Mouse (Mus musculus) neural tube, embryonic 15.5 days (tissue): ENCODE measurements around the gene Ahdc1. TPM values are rescaled to one million over a fixed set of nuclear protein-coding genes. Genes with fewer than 3 reads are reported as not detected.
A peak's percentile ranks its signal among the peaks of the same experiment; 100 is the strongest.

ENCODE experiments used
- ATAC-seq: fragments of 200-750 bp; cut with Nextera tagmentation; 2 replicates; pipeline ENCODE4 v1.8.0; 2017; ENCODE audit warnings: mild to moderate bottlenecking, moderate TSS enrichment, moderate library complexity; ENCODE audit not compliant: low FRiP score
- H3K27ac ChIP-seq: fragments of 300-500 bp; sonication (generic); replicated peaks from 2 replicates; pipeline ENCODE4 v1.5.1; 2015; ENCODE audit warnings: mild to moderate bottlenecking, inconsistent platforms
- H3K27me3 ChIP-seq: fragments of 300-500 bp; sonication (generic); replicated peaks from 2 replicates; pipeline ENCODE4 v1.6.1; 2015; ENCODE audit warnings: inconsistent platforms
- H3K36me3 ChIP-seq: fragments of 300-500 bp; sonication (generic); 2 replicates; pipeline ENCODE4 v1.6.1; 2015; ENCODE audit warnings: inconsistent platforms
- H3K4me1 ChIP-seq: fragments of 300-500 bp; sonication (generic); 2 replicates; pipeline ENCODE4 v1.6.1; 2015; ENCODE audit warnings: inconsistent platforms
- H3K4me2 ChIP-seq: fragments of 300-500 bp; sonication (generic); 2 replicates; pipeline ENCODE4 v1.6.1; 2015; ENCODE audit warnings: inconsistent platforms, mild to moderate bottlenecking, moderate library complexity
- H3K4me3 ChIP-seq: fragments of 300-500 bp; sonication (generic); replicated peaks from 2 replicates; pipeline ENCODE4 v1.5.1; 2015; ENCODE audit warnings: mild to moderate bottlenecking, inconsistent platforms
- H3K9ac ChIP-seq: fragments of 300-500 bp; sonication (generic); replicated peaks from 2 replicates; pipeline ENCODE4 v1.6.1; 2015; ENCODE audit warnings: mild to moderate bottlenecking, inconsistent platforms
- H3K9me3 ChIP-seq: fragments of 300-500 bp; sonication (generic); replicated peaks from 2 replicates; pipeline ENCODE4 v1.6.1; 2016; ENCODE audit warnings: inconsistent platforms
- WGBS: fragments of 180-500 bp; shearing (Covaris S2); methylation state at CpG from one replicate; pipeline ENCODE4 v1.1.7; 2015; ENCODE audit warnings: mixed read lengths; 5-methylcytosine and 5-hydroxymethylcytosine counted together
- polyA plus RNA-seq: library from polyadenylated mRNA; unstranded; fragments of >200 nt; fragmentation: Nextera tagmentation; extraction: Ambion mirVana; gene quantifications from 2 replicates; pipeline ENCODE4 v1.2.1, GENCODE M21; 2015

Ahdc1 gene
- polyA plus RNA-seq, 1 experiment from 2014 or later, result 11.0 TPM

DNA sequence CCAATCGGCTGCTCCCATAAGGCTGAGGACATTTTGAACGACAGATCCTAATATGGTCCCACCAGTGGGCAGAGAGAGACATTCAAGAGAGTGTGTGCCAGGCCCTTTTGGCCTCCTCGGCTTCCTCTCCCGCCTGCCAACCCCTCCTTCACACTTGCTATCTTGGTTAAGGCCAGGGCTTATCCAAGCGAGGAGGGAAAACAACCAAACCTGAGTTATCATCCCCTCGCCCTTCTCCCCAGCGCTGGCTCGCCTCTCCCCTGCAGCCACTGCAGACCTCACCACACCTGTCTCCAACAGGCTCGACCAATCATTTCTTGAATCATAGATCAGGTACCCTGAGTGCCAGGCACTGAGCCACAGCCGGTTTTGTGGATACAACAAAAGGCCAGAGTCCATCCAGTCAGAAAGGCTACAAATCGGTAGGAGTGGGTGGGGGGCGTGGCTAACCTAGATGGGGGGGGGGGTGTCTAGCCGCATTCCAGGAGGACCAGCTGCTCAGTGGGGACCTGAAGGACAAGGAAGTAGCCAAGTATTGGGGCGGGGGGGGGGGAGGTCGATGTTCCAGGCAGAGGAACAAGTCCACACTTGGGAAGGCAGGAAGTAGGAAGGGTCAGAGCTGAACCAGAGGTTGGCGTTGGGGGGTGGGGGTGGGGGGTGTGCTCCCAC, 92.6 kb downstream of the Ahdc1 start:
- no peak overlapping the region for H3K9ac ChIP-seq
- ATAC-seq, result no peak
- H3K9me3 ChIP-seq, result no peaks in the 10 kb centered on the region
- no peak overlapping the region for H3K27ac ChIP-seq
- 31% methylated on average over 15 of the region's 16 CpGs for WGBS
- peaks cover 24% of the 10 kb centered on the region for H3K4me1 ChIP-seq
- peak overlapping the region; percentile 11 for H3K4me2 ChIP-seq
- no peaks in the 10 kb centered on the region for H3K27me3 ChIP-seq
- no peaks in the 10 kb centered on the region for H3K36me3 ChIP-seq
- H3K4me3 ChIP-seq, result no peak overlapping the region

DNA sequence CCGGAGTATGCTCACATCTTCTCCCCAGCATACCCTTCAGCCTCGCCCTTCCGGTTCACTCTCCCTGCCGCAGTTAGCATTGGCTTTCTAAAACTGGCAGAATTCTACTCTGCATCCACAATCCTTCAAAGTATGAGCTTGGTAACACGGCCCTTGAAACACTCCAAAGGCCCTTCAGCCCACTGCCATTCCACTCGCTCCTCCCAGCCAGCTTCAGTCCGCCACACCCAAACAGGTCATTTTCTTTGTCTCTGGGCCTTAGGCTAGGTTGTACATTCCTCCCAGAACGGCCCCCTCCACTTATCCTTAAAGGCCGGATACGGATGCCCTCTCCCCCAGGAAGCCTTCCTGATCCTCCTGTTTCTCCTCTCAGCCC, 93.1 kb downstream of the Ahdc1 start:
- Histone ChIP-seq H3K4me3 (no peak overlapping the region), H3K4me2 (peak overlapping the region; percentile 11), H3K27me3 (no peaks in the 10 kb centered on the region), H3K36me3 (no peaks in the 10 kb centered on the region), H3K27ac (no peak overlapping the region), H3K4me1 (peaks cover 24% of the 10 kb centered on the region), H3K9me3 (no peaks in the 10 kb centered on the region), H3K9ac (no peak overlapping the region)
- 30% methylated on average over 10 of the region's 10 CpGs for WGBS
- ATAC-seq, result no peak

DNA sequence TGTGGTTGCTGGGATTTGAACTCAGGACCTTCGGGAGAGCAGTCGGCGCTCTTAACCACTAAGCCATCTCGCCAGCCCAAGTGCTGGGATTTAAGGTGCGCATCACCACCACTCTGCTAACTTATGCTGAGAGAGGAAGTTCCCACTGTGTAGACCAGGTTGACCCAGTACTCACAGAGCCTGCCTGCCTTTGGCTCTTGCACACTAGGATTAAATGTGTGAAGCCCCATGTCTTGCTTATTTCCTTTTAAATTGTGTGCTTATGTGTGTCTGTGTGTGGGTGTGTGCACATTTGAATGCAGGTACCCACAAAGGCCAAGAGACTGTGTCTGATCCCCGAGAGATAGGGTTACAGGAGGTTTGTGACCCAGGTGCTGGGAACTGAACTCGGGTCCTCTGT, 95.6 kb downstream of the Ahdc1 start:
- ATAC-seq, result no peak
- Histone ChIP-seq H3K36me3 (no peaks in the 10 kb centered on the region), H3K27ac (no peak overlapping the region), H3K4me3 (no peak overlapping the region), H3K9ac (no peak overlapping the region), H3K9me3 (no peaks in the 10 kb centered on the region), H3K27me3 (no peaks in the 10 kb centered on the region), H3K4me2 (no peak overlapping the region), H3K4me1 (peaks cover 22% of the 10 kb centered on the region)
- WGBS, result 94% methylated on average over 7 of the region's 7 CpGs

DNA sequence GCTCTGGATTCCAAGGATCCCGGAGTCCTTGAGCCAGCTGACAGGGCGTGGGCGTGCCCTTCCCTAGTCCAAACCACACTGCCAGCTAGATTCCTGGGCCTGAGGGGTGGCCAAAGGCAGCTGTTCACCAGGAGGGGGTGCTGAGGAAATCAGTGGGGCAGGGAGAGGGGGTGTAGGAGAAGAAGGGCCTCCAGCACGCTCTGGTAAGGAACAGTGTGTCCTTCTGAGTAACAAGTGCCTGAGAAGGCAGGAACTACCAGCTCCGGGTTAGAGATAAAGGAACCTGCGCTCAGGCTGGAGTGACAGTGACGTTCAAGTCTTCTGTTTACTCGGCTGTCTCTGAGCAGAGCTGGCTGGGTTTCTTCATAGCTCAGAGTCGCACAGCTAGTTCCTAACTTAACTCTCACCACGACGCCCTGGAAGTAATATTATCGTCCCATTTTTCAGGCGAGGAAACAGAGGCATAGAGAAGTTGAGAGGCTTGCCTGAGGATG, 96.8 kb downstream of the Ahdc1 start:
- Histone ChIP-seq H3K36me3 (no peaks in the 10 kb centered on the region), H3K27me3 (no peaks in the 10 kb centered on the region), H3K4me3 (no peak overlapping the region), H3K4me2 (no peak overlapping the region), H3K27ac (peak overlapping the region; percentile 45), H3K9me3 (no peaks in the 10 kb centered on the region), H3K4me1 (peaks cover 19% of the 10 kb centered on the region), H3K9ac (no peak overlapping the region)
- 68% methylated on average over 13 of the region's 13 CpGs for WGBS
- ATAC-seq, result no peak

DNA sequence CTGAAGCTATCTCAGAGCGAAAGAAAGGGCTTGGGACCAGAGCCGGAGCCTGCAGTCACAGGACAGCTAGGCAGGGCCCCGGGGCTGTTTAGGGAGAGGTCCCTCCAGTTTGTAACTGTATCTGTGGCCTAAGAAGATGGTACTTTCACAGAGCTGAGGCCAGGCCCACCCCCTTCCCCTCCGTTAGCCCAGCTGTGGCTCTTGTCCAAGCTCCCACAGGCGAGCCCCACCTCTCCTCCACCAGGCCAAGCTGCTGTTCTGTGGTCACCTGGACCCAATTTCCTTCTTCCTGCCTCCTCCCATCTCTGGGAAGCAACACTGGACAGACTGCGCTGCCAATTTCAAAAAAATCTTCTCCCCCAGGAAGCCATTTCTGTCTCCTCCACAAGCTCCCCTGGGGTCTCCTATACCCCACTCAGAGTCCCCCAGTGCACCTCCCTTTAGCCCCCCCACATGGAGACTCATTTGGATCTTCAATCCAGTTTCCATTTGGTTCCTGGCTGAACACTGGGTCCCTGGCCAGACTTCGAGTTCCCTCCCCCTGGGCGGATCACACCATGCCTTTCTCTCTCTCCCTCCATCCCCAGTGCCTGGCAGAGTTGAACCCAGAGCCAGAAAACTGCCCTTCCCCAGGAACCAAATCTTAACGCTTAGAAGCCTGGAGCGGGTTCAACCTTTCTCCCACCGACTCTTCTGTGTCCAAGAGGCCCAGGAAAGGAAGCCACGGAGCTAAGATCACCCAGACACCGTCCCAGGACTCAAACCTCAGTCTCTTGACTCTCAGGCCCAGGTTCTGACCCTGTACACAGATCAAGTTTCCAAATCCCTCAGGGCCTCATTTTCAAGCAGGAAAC, 97.6 kb downstream of the Ahdc1 start:
- ATAC-seq, result no peak
- no peak overlapping the region for H3K4me2 ChIP-seq
- H3K9ac ChIP-seq, result no peak overlapping the region
- peaks cover 11% of the 10 kb centered on the region for H3K4me1 ChIP-seq
- H3K27ac ChIP-seq, result peak overlapping the region; percentile 45
- H3K4me3 ChIP-seq, result no peak overlapping the region
- no peaks in the 10 kb centered on the region for H3K27me3 ChIP-seq
- no peaks in the 10 kb centered on the region for H3K9me3 ChIP-seq
- no peaks in the 10 kb centered on the region for H3K36me3 ChIP-seq
- WGBS, result 74% methylated on average over 13 of the region's 13 CpGs

DNA sequence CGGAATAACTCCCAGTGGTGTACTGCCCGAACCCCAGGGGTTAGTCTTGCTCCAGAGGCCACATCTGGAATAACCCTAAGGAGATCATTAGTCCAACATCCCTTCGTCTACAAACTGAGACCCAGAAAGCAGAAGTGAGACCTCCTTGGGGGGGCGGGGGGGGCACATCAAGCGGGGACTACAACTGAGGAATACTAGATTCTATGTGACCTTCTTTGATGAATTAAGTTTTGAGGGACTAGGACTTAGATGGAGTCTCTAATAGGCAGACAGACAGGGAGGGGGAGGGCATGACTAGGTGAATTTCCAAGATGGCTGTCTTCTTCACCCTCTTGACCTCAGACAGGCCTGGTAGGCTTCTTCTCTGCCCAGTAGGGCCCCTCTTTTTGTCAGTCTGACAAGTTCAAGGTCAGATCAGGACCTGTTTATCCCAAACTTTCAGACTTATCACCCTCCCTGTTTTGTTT, 98.3 kb downstream of the Ahdc1 start:
- 76% methylated on average over 5 of the region's 5 CpGs for WGBS
- Histone ChIP-seq H3K9me3 (no peaks in the 10 kb centered on the region), H3K4me1 (peaks cover 6% of the 10 kb centered on the region; the same call in 1 of the 2 replicates), H3K27me3 (no peaks in the 10 kb centered on the region), H3K27ac (no peak overlapping the region), H3K4me3 (no peak overlapping the region), H3K4me2 (no peak overlapping the region), H3K36me3 (no peaks in the 10 kb centered on the region), H3K9ac (no peak overlapping the region)
- ATAC-seq, result no peak

DNA sequence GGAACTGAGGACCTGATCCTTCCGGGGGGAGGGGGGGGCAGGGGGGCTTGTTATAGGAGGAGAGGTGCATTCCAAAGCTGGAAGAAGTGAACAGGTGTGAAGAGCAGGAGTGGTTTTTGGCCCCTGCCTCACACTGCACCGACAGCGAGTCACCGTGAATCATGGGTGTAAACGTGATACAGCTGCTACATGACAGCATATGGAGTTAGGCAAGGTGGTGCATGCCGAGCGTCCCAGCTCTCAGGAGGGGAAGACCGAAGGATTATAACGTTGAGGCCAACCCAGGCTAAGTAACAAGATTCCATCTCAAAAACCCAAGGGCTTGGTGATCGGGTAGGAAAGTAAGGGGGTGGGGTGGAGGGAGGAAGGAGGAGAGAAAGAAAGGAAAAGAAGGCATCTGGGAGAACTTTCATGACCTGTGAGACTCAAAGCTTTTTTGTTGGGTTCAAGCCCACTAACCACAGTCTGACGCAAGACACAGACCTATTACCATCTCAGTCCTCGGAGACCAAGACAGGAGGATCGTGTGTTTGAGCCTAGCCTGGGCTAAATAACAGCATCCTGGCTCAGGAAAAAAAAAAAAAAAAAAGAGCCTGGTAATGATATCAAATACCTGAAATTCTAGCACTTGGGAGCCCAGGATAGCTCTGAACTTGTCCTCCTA, 101.2 kb downstream of the Ahdc1 start:
- WGBS, result 67% methylated on average over 13 of the region's 13 CpGs
- no peak overlapping the region for H3K9ac ChIP-seq
- H3K27me3 ChIP-seq, result no peaks in the 10 kb centered on the region

DNA sequence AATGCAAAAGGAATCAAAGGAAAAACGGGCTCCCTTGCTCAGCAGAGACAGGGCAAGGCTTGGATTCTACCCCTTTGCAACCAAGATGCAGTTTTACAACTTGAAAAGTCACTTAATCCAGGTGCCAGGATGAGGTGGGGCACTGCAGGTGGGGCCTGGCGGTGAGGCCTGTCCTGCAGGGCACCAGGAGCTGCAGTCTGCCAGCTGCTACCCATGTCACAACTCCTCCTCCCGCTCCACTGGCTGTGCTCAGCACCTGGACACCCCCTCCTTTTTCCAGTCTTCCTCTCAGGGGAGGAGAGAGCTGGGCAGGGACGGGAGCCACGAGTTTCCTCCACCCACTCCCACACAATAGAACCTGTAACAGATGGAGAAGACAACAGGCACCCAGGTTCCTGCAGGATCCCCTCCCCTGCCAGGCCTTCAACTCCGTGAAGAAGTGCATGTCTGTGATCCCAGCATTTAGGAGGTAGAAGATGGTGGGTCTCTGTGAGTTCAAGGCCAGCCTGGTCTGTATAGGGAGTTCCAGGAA, 102.4 kb downstream of the Ahdc1 start:
- H3K9ac ChIP-seq, result no peak overlapping the region
- no peak for ATAC-seq
- WGBS, result 54% methylated on average over 6 of the region's 6 CpGs
- H3K4me2 ChIP-seq, result no peak overlapping the region
- H3K27me3 ChIP-seq, result no peaks in the 10 kb centered on the region
- H3K9me3 ChIP-seq, result no peaks in the 10 kb centered on the region
- H3K4me1 ChIP-seq, result peaks cover 16% of the 10 kb centered on the region
- H3K36me3 ChIP-seq, result no peaks in the 10 kb centered on the region
- H3K27ac ChIP-seq, result no peak overlapping the region
- H3K4me3 ChIP-seq, result no peak overlapping the region

More for the DNA sequence above, 101.2 kb downstream of the Ahdc1 start:
- no peak for ATAC-seq
- no peak overlapping the region for H3K4me3 ChIP-seq
- no peaks in the 10 kb centered on the region for H3K36me3 ChIP-seq
- no peak overlapping the region for H3K4me2 ChIP-seq
- H3K9me3 ChIP-seq, result no peaks in the 10 kb centered on the region
- no peak overlapping the region for H3K27ac ChIP-seq
- peaks cover 13% of the 10 kb centered on the region for H3K4me1 ChIP-seq

DNA sequence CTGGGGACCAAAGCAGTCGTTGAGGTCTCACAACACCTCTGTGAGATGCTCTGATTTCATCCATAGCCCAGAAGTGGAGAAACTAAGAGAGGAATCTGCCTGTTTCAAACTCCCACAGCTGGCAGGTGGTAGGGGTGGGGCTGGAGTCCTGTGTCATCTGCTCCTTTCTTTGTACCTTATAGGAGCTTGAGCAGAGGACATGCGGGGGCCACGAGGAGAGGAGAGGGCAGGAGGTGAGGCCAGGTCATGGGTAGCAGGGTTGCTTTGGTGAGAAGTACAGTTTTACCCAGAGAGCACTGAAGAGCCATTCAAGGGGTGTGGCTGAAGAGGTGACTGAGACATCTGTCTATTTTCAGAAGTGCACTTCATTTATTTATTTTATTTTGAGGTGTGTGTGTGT, 103.7 kb downstream of the Ahdc1 start:
- H3K27me3 ChIP-seq, result no peaks in the 10 kb centered on the region
- no peak overlapping the region for H3K27ac ChIP-seq
- no peak for ATAC-seq
- H3K4me1 ChIP-seq, result peaks cover 15% of the 10 kb centered on the region
- H3K4me3 ChIP-seq, result no peak overlapping the region
- H3K9ac ChIP-seq, result no peak overlapping the region
- WGBS, result 91% methylated on average over 3 of the region's 3 CpGs
- no peaks in the 10 kb centered on the region for H3K36me3 ChIP-seq
- H3K4me2 ChIP-seq, result no peak overlapping the region
- H3K9me3 ChIP-seq, result no peaks in the 10 kb centered on the region

DNA sequence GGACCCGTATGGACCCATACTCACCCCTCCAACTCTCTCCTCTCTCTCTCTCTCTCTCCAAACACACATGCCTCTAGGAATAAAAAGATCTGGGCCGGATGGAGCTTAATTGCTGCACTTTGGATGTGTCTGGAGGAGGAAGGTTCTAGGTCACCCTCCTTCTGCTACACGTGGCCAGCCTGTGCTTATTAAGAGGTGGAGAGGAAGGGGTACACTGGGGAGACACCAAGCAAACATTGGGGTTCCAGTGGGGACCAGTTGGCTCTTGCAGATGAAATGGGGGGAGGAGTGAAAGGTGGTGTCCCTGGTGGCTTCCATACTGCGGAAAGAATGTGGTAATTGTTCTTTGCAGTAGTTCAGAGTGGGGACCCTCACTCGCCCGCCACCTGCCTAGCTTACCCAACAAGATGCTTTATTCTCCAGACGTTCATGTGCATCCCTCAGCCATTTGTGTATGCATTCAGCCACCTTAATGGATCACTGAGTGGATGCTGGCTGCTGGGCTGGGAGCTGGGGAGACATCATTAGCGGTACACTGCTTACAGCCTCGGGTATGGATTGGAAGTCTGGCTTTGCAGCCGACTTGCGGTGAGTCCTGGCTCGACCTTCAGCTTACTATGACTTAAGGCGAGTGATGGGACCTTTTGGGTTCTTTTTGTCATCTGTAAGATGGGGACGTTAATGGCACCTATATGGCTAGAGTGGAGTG, 104.8 kb downstream of the Ahdc1 start:
- no peak for ATAC-seq

More for the DNA sequence above, 104.8 kb downstream of the Ahdc1 start:
- Histone ChIP-seq H3K4me2 (no peak overlapping the region), H3K9me3 (no peaks in the 10 kb centered on the region), H3K36me3 (no peaks in the 10 kb centered on the region), H3K4me3 (no peak overlapping the region), H3K9ac (no peak overlapping the region), H3K27me3 (no peaks in the 10 kb centered on the region), H3K4me1 (peaks cover 21% of the 10 kb centered on the region), H3K27ac (no peak overlapping the region)
- 62% methylated on average over 14 of the region's 14 CpGs for WGBS
